Mouse (Mus musculus) limb, embryonic 13.5 days (tissue): Measurements from ENCODE around the gene Manba. TPM values are rescaled to one million over a fixed set of nuclear protein-coding genes. Genes with fewer than 3 reads are reported as not detected.
"Not testable (repeated sequence)": the region's sequence is repeated elsewhere in the genome, so short reads cannot be mapped to it uniquely, and the experiment has no call there.

Experiments used
- ATAC-seq: fragments of 200-750 bp; cut with Nextera tagmentation; 2 replicates; pipeline ENCODE4 v1.8.0; 2017; ENCODE audit warnings: low read depth, moderate number of reproducible peaks, moderate TSS enrichment; ENCODE audit not compliant: low FRiP score
- H3K27ac ChIP-seq: fragments of 300-500 bp; sonication (generic); 2 replicates; pipeline ENCODE4 v1.5.1; 2015; ENCODE audit warnings: inconsistent platforms, mild to moderate bottlenecking, moderate library complexity
- H3K27me3 ChIP-seq: fragments of 300-500 bp; sonication (generic); 2 replicates; pipeline ENCODE4 v1.6.1; 2015; ENCODE audit warnings: mild to moderate bottlenecking, inconsistent platforms
- H3K36me3 ChIP-seq: fragments of 300-500 bp; sonication (generic); 2 replicates; pipeline ENCODE4 v1.6.1; 2015; ENCODE audit warnings: inconsistent platforms, mild to moderate bottlenecking, moderate library complexity
- H3K4me1 ChIP-seq: fragments of 300-500 bp; sonication (generic); 2 replicates; pipeline ENCODE4 v1.6.1; 2015; ENCODE audit warnings: inconsistent platforms
- H3K4me2 ChIP-seq: fragments of 300-500 bp; sonication (generic); replicated peaks from 2 replicates; pipeline ENCODE4 v1.6.1; 2015; ENCODE audit warnings: inconsistent platforms, mild to moderate bottlenecking, moderate library complexity
- H3K4me3 ChIP-seq: fragments of 300-500 bp; sonication (generic); 2 replicates; pipeline ENCODE4 v1.5.1; 2015; ENCODE audit warnings: moderate library complexity, mild to moderate bottlenecking, inconsistent platforms
- H3K9ac ChIP-seq: fragments of 300-500 bp; sonication (generic); 2 replicates; pipeline ENCODE4 v1.6.1; 2015; ENCODE audit warnings: mild to moderate bottlenecking, inconsistent platforms
- H3K9me3 ChIP-seq: fragments of 300-500 bp; sonication (generic); 2 replicates; pipeline ENCODE4 v1.6.1; 2016; ENCODE audit warnings: inconsistent platforms
- WGBS: fragments of 180-500 bp; shearing (Covaris S2); methylation state at CpG from one replicate; pipeline ENCODE4 v1.1.7; 2015; 5-methylcytosine and 5-hydroxymethylcytosine counted together
- polyA plus RNA-seq: library from polyadenylated mRNA; unstranded; fragments of >200 nt; fragmentation: Nextera tagmentation; extraction: Ambion mirVana; gene quantifications from 2 replicates; pipeline ENCODE4 v1.2.1, GENCODE M21; 2015

Manba gene
- polyA plus RNA-seq, 1 experiment from 2014 or later = 5.7 TPM

GRCm38 (mm10) chr3:135469146-135469545, 16.3 kb upstream of the Manba start:
- no peaks in the 10 kb centered on the region for H3K9me3 ChIP-seq
- peaks cover 18% of the 10 kb centered on the region for H3K4me1 ChIP-seq
- no peak overlapping the region for H3K4me2 ChIP-seq
- 0 out of 2 replicates have a peak overlapping the region, but pooled peaks have one; percentile 22 for H3K27ac ChIP-seq
- 56% methylated on average over 3 of the region's 3 CpGs for WGBS
- no peak overlapping the region for H3K9ac ChIP-seq
- peaks cover 10% of the 10 kb centered on the region for H3K36me3 ChIP-seq
- no peak overlapping the region for H3K4me3 ChIP-seq
- no peaks in the 10 kb centered on the region for H3K27me3 ChIP-seq
- ATAC-seq = peak; percentile 16; the same call in 1 of the 2 replicates

- no peak overlapping the region for H3K9ac ChIP-seq
- 28% methylated on average over 4 of the region's 4 CpGs for WGBS
- H3K4me2 ChIP-seq = no peak overlapping the region
- H3K4me3 ChIP-seq = no peak overlapping the region
- H3K4me1 ChIP-seq = peaks cover 18% of the 10 kb centered on the region
- H3K27me3 ChIP-seq = no peaks in the 10 kb centered on the region
- peak overlapping the region; percentile 64 for H3K27ac ChIP-seq
- H3K9me3 ChIP-seq = no peaks in the 10 kb centered on the region
- peaks cover 8% of the 10 kb centered on the region for H3K36me3 ChIP-seq
- ATAC-seq = peak; percentile 80
Observed at GRCm38 (mm10) chr3:135469974-135470373, 15.4 kb upstream of the Manba start.

- H3K36me3 ChIP-seq = peaks cover 8% of the 10 kb centered on the region
- H3K27ac ChIP-seq = no peak overlapping the region
- WGBS = 84% methylated on average over 1 of the region's 1 CpGs
- no peak for ATAC-seq
- no peak overlapping the region for H3K4me3 ChIP-seq
- H3K27me3 ChIP-seq = no peaks in the 10 kb centered on the region
- no peak overlapping the region for H3K9ac ChIP-seq
- H3K4me1 ChIP-seq = peaks cover 18% of the 10 kb centered on the region
- no peaks in the 10 kb centered on the region for H3K9me3 ChIP-seq
- no peak overlapping the region for H3K4me2 ChIP-seq
Observed at GRCm38 (mm10) chr3:135470823-135471222, 14.6 kb upstream of the Manba start.

GRCm38 (mm10) chr3:135475025-135475424, 10.4 kb upstream of the Manba start:
- no peak overlapping the region for H3K9ac ChIP-seq
- 82% methylated on average over 8 of the region's 8 CpGs for whole genome bisulfite sequencing
- H3K4me3 ChIP-seq = no peak overlapping the region
- no peaks in the 10 kb centered on the region for H3K27me3 ChIP-seq
- H3K36me3 ChIP-seq = no peaks in the 10 kb centered on the region
- H3K9me3 ChIP-seq = no peaks in the 10 kb centered on the region
- H3K27ac ChIP-seq = no peak overlapping the region
- no peak for ATAC-seq
- H3K4me1 ChIP-seq = peaks cover 5% of the 10 kb centered on the region
- no peak overlapping the region for H3K4me2 ChIP-seq

- WGBS = 80% methylated on average over 6 of the region's 6 CpGs
Observed at GRCm38 (mm10) chr3:135476286-135476685, 9.1 kb upstream of the Manba start.

GRCm38 (mm10) chr3:135476977-135477376, 8.4 kb upstream of the Manba start:
- no peaks in the 10 kb centered on the region for H3K9me3 ChIP-seq
- 97% methylated on average over 2 of the region's 2 CpGs for WGBS
- H3K27me3 ChIP-seq = no peaks in the 10 kb centered on the region
- H3K27ac ChIP-seq = no peak overlapping the region
- no peaks in the 10 kb centered on the region for H3K4me1 ChIP-seq
- H3K4me2 ChIP-seq = no peak overlapping the region
- no peak overlapping the region for H3K4me3 ChIP-seq
- ATAC-seq = no peak
- H3K36me3 ChIP-seq = no peaks in the 10 kb centered on the region
- H3K9ac ChIP-seq = no peak overlapping the region

More at GRCm38 (mm10) chr3:135476286-135476685, 9.1 kb upstream of the Manba start:
- Histone ChIP-seq H3K4me1 (no peaks in the 10 kb centered on the region), H3K4me3 (no peak overlapping the region), H3K27ac (no peak overlapping the region), H3K27me3 (no peaks in the 10 kb centered on the region), H3K4me2 (no peak overlapping the region), H3K36me3 (no peaks in the 10 kb centered on the region), H3K9ac (no peak overlapping the region), H3K9me3 (no peaks in the 10 kb centered on the region)
- no peak for ATAC-seq

GRCm38 (mm10) chr3:135479090-135479489, 6.3 kb upstream of the Manba start:
- not testable (repeated sequence) for H3K27me3 ChIP-seq, H3K36me3 ChIP-seq, H3K9me3 ChIP-seq, ATAC-seq, H3K27ac ChIP-seq, H3K4me1 ChIP-seq, H3K4me3 ChIP-seq, H3K4me2 ChIP-seq, H3K9ac ChIP-seq
- 79% methylated on average over 5 of the region's 5 CpGs for WGBS

- ATAC-seq = no peak
- WGBS = 86% methylated on average over 6 of the region's 6 CpGs
Observed at GRCm38 (mm10) chr3:135480767-135481166, 4.6 kb upstream of the Manba start.

GRCm38 (mm10) chr3:135481608-135482007, 3.8 kb upstream of the Manba start:
- Histone ChIP-seq H3K9me3 (no peaks in the 10 kb centered on the region), H3K9ac (no peak overlapping the region), H3K36me3 (no peaks in the 10 kb centered on the region), H3K4me2 (no peak overlapping the region), H3K27ac (no peak overlapping the region), H3K4me1 (0 out of 2 replicates have a peak, but pooled peaks cover 5% of the 10 kb centered on the region), H3K27me3 (peaks cover 10% of the 10 kb centered on the region), H3K4me3 (no peak overlapping the region)
- ATAC-seq = no peak
- WGBS = 80% methylated on average over 3 of the region's 3 CpGs

More at GRCm38 (mm10) chr3:135480767-135481166, 4.6 kb upstream of the Manba start:
- Histone ChIP-seq H3K4me1 (0 out of 2 replicates have a peak, but pooled peaks cover 2% of the 10 kb centered on the region), H3K36me3 (no peaks in the 10 kb centered on the region), H3K4me3 (no peak overlapping the region), H3K27ac (no peak overlapping the region), H3K27me3 (peaks cover 7% of the 10 kb centered on the region), H3K9me3 (no peaks in the 10 kb centered on the region), H3K9ac (no peak overlapping the region), H3K4me2 (no peak overlapping the region)

- peak overlapping the region; percentile 63 for H3K4me3 ChIP-seq
- not testable (repeated sequence) for H3K36me3 ChIP-seq, H3K4me1 ChIP-seq, H3K27me3 ChIP-seq, H3K9ac ChIP-seq, ATAC-seq, H3K27ac ChIP-seq, H3K9me3 ChIP-seq
- 89% methylated on average over 15 of the region's 15 CpGs for WGBS
- peak overlapping the region; percentile 84 for H3K4me2 ChIP-seq
Observed at GRCm38 (mm10) chr3:135484650-135485049, 761 bp upstream of the Manba start.

- 13% methylated on average over 9 of the region's 9 CpGs for WGBS
- Histone ChIP-seq H3K36me3 (no peaks in the 10 kb centered on the region), H3K4me1 (0 out of 2 replicates have a peak, but pooled peaks cover 5% of the 10 kb centered on the region), H3K9ac (peak overlapping the region; percentile 67), H3K4me2 (peak overlapping the region; percentile 84), H3K27me3 (peaks cover 10% of the 10 kb centered on the region), H3K4me3 (peak overlapping the region; percentile 63), H3K27ac (no peak overlapping the region), H3K9me3 (no peaks in the 10 kb centered on the region)
- ATAC-seq = no peak
Observed at GRCm38 (mm10) chr3:135485900-135486241, 460 bp downstream of the Manba start.

GRCm38 (mm10) chr3:135486351-135486750, 940 bp downstream of the Manba start:
- 73% methylated on average over 5 of the region's 5 CpGs for WGBS
- Histone ChIP-seq H3K4me1 (0 out of 2 replicates have a peak, but pooled peaks cover 5% of the 10 kb centered on the region), H3K4me2 (peak overlapping the region; percentile 84), H3K9ac (no peak overlapping the region), H3K4me3 (peak overlapping the region; percentile 63; the same call in 1 of the 2 replicates), H3K27me3 (peaks cover 10% of the 10 kb centered on the region), H3K27ac (no peak overlapping the region), H3K9me3 (no peaks in the 10 kb centered on the region), H3K36me3 (no peaks in the 10 kb centered on the region)
- no peak for ATAC-seq

GRCm38 (mm10) chr3:135487803-135488202, 2.4 kb downstream of the Manba start:
- Histone ChIP-seq H3K9ac (no peak overlapping the region), H3K9me3 (no peaks in the 10 kb centered on the region), H3K36me3 (no peaks in the 10 kb centered on the region), H3K4me2 (no peak overlapping the region), H3K27ac (no peak overlapping the region), H3K4me3 (no peak overlapping the region), H3K4me1 (0 out of 2 replicates have a peak, but pooled peaks cover 5% of the 10 kb centered on the region), H3K27me3 (peaks cover 10% of the 10 kb centered on the region)
- WGBS = 90% methylated on average over 4 of the region's 4 CpGs
- ATAC-seq = no peak
